Mouse (Mus musculus) midbrain, embryonic 10.5 days (tissue): ENCODE data around the gene Acr. TPM values are rescaled to one million over a fixed set of nuclear protein-coding genes. Genes with fewer than 3 reads are reported as not detected.

Experiments
- DNase-seq: peaks from one replicate; pipeline ENCODE4 v3.0.0-alpha.2; 2017; ENCODE audit warnings: low spot score
- H3K27ac ChIP-seq: fragments of 300-500 bp; sonication (generic); replicated peaks from 2 replicates; pipeline ENCODE4 v1.5.1; 2016; ENCODE audit warnings: mild to moderate bottlenecking
- H3K27me3 ChIP-seq: fragments of 300-500 bp; sonication (generic); 2 replicates; pipeline ENCODE4 v1.6.1; 2016; ENCODE audit warnings: low read depth, mild to moderate bottlenecking; ENCODE audit not compliant: poor library complexity, severe bottlenecking
- H3K36me3 ChIP-seq: fragments of 300-500 bp; sonication (generic); 2 replicates; pipeline ENCODE4 v1.6.1; 2016; ENCODE audit warnings: mild to moderate bottlenecking, moderate library complexity
- H3K4me1 ChIP-seq: fragments of 300-500 bp; sonication (generic); 2 replicates; pipeline ENCODE4 v1.6.1; 2016
- H3K4me3 ChIP-seq: fragments of 300-500 bp; sonication (generic); 2 replicates; pipeline ENCODE4 v1.5.1; 2016; ENCODE audit warnings: mild to moderate bottlenecking, moderate library complexity
- H3K9me3 ChIP-seq: fragments of 300-500 bp; sonication (generic); replicated peaks from 2 replicates; pipeline ENCODE4 v1.6.1; 2016; ENCODE audit warnings: mild to moderate bottlenecking
- WGBS: fragments of 180-500 bp; shearing (Covaris S2); methylation state at CpG from one replicate; pipeline ENCODE4 v1.1.7; 2016; 5-methylcytosine and 5-hydroxymethylcytosine counted together
- polyA plus RNA-seq: library from polyadenylated mRNA; unstranded; fragments of >200 nt; fragmentation: Nextera tagmentation; extraction: Ambion mirVana; gene quantifications from 2 replicates; pipeline ENCODE4 v1.2.1, GENCODE M21; 2016

Gene Acr
- polyA plus RNA-seq, 1 experiment from 2014 or later: 0.10 TPM

DNA sequence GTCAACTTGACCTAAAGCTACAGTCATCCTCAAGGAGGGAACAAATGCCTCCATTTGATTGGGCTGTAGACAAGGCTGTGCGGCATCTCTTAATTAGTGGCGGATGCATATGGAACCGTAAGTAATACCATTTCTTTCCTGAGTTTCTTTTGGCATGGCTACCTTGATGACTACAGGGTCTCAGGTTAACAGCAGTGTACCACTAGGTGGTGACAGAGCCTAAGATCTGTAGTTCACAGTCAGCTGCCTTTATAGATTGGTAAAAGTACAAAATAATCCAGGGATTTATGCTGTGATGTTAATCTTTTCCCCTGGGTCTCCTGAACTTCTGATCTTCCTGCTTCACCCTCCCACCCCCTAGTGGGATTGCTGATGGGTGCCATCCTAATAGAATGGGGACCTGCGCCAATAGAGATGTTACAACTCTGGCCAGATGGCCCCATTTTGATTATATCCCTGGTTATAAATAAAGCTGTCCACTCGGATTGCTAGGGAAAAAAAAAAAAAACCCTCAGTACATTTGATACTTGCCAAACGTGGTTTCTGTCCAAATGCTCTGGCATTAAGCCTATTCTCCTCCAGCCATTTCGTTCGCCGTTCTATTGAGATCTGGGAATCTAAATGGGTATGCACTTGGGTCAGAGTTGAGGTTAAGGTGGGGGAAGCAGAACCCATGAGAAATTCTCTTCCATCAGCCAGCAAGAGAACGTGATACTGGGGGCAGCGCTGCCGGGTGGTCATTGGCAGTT lies 37.9 kb downstream of the Acr start:
- no peak for DNase-seq
- no peaks in the 10 kb centered on the region for H3K4me1 ChIP-seq
- H3K27ac ChIP-seq: no peak overlapping the region
- H3K9me3 ChIP-seq: no peaks in the 10 kb centered on the region; the same call in 1 of the 2 replicates
- H3K36me3 ChIP-seq: no peaks in the 10 kb centered on the region
- WGBS: 86% methylated on average over 12 of the region's 12 CpGs
- no peaks in the 10 kb centered on the region for H3K27me3 ChIP-seq
- H3K4me3 ChIP-seq: no peak overlapping the region

DNA sequence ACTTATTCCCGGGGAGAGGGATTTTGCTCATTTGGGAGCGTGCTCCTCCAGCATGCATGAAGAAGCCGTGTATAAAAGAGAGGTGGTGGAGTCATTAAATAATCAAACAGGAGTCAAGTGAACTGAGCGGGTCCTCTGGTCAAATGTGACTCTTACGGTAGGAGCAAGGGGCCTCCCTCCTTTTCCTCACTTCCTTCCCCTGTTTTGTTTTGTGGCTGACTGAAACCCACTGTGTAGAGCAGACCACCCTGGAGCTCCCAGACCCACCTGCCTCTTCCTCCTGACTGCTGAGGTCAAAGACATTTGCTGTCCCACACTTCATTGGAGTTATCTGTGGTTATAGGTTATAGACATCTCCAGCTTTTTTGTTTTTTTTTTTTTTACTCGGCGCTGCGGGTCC lies 39.4 kb downstream of the Acr start:
- H3K36me3 ChIP-seq: no peaks in the 10 kb centered on the region
- no peaks in the 10 kb centered on the region for H3K4me1 ChIP-seq
- no peaks in the 10 kb centered on the region for H3K27me3 ChIP-seq
- no peak for DNase-seq
- no peaks in the 10 kb centered on the region; the same call in 1 of the 2 replicates for H3K9me3 ChIP-seq
- WGBS: 92% methylated on average over 8 of the region's 8 CpGs
- H3K27ac ChIP-seq: no peak overlapping the region
- H3K4me3 ChIP-seq: no peak overlapping the region

DNA sequence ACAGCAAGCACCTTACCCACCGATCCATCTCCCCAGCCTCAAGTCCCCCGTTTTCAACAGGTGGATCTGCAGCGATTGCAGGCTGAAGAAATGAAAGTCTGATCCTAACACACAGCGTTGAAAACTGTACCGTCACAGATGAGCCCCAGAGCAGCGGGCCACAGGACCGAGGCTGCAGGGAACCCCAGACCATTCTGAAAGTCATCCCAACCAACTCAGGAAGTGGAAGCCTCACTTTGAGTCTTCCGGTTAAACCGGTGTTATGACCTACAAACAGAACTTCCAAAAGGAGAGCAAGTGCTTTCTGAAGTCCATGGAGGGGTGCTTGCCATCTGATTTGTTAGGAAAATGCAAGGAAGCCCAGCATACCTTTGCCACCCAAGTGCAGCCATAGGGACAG lies 39.8 kb downstream of the Acr start:
- Histone ChIP-seq H3K9me3 (no peaks in the 10 kb centered on the region; the same call in 1 of the 2 replicates), H3K27ac (no peak overlapping the region), H3K27me3 (no peaks in the 10 kb centered on the region), H3K4me3 (no peak overlapping the region), H3K4me1 (no peaks in the 10 kb centered on the region), H3K36me3 (no peaks in the 10 kb centered on the region)
- DNase-seq: no peak
- WGBS: 87% methylated on average over 9 of the region's 9 CpGs

DNA sequence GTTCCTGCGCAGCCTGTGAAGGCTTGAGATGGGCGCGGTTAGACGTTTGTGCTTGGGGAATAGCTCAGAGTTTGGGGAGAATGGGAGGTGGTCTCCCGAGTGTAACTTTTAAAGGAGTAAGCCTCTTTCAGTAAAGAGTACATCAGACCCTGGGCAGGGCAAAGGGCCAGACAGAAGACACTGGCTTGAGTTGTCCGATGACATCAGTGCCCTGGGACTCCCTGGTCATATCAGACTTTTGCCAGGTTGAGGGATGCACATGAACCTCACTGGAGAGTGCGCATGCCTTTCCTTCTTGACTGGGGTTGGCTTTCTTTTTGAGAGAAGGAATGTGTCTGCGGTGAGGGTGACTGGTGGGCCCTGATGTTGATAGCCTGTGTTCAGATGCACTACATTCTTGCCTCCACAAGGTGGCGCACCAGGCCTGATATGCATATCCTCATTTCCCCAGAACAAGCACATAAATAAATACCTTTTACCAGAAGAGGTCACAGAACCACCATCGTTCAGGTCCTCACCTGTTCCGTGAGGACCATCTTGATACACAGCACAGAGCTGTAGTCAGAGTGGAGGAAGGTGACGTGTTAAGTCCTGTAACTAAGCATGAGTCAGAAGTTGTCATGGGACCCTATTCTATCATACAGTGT lies 54.3 kb downstream of the Acr start:
- WGBS: 78% methylated on average over 12 of the region's 12 CpGs
- Histone ChIP-seq H3K4me1 (no peaks in the 10 kb centered on the region), H3K36me3 (no peaks in the 10 kb centered on the region)

DNA sequence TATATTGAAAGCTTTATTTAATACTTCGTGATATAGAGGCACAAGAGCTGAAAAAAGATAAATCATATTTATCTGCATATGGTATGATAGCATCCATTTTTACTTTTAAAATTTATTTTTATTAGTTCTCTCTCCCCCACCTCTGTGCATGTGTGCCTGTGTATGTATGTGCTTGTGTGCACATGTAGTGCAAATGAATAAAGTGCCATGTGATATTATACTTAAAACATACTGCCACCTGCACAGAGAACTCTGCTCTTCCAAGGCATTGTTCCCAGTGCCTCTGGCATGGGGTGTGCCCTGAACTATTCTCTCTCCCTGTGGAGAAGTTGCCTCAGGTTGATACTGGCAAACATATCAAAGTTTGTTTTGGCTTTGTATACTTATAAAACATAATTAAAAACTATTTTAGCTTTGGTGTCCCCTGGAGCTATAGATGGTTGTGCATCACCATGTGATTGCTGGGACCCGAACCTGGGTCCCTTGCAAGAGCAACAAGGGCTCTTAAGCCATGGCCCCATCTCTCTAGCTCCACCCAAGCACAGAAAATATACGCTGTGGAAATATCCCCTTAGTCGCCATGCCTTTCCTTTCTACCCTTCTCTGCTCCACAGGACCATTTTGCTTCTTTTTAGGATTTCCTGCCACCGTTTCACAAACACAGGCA lies 55.0 kb downstream of the Acr start:
- Histone ChIP-seq H3K4me1 (no peaks in the 10 kb centered on the region), H3K27me3 (no peaks in the 10 kb centered on the region), H3K9me3 (no peaks in the 10 kb centered on the region), H3K4me3 (no peak overlapping the region), H3K36me3 (no peaks in the 10 kb centered on the region), H3K27ac (no peak overlapping the region)
- WGBS: 67% methylated on average over 5 of the region's 5 CpGs
- DNase-seq: no peak

More for the DNA sequence above, 54.3 kb downstream of the Acr start:
- peak; percentile 59 for DNase-seq
- Histone ChIP-seq H3K27me3 (no peaks in the 10 kb centered on the region), H3K4me3 (no peak overlapping the region), H3K9me3 (no peaks in the 10 kb centered on the region), H3K27ac (no peak overlapping the region)

DNA sequence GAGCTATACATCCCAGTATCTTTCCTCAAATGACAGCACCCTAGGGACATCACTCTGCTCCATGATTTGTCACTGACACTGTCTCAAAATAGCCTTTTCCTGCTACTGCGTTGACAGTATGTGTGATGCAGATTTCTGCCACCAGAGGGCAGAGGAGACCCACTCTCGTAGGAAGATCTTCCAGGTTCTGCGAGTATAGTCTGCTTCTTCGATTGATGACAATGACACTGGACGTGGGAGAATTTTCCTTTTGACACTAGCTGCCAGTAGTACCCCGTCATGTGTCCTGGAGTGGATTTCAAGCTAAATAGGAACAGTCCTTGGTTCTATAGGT lies 55.5 kb downstream of the Acr start:
- Histone ChIP-seq H3K27me3 (no peaks in the 10 kb centered on the region), H3K36me3 (no peaks in the 10 kb centered on the region)
- WGBS: 21% methylated on average over 6 of the region's 6 CpGs

More for the DNA sequence above, 55.5 kb downstream of the Acr start:
- Histone ChIP-seq H3K4me3 (no peak overlapping the region), H3K4me1 (no peaks in the 10 kb centered on the region), H3K27ac (no peak overlapping the region), H3K9me3 (no peaks in the 10 kb centered on the region)
- DNase-seq: peak; percentile 74

Other genes starting within 250 kb of the Acr start
- 0.20 and 0.21 TPM in 2 replicates for gene Adm2, start 245.6 kb upstream of the Acr start, polyA plus RNA-seq
- not detected in 2 replicates for gene Miox, start 233.9 kb upstream of the Acr start, polyA plus RNA-seq
- 53.7 and 56.2 TPM in 2 replicates for gene Lmf2, start 212.7 kb upstream of the Acr start, polyA plus RNA-seq
- 191 and 197 TPM in 2 replicates for gene Ncaph2, start 212.6 kb upstream of the Acr start, polyA plus RNA-seq
- 6.4 and 7.1 TPM in 2 replicates for gene Sco2, start 194.5 kb upstream of the Acr start, polyA plus RNA-seq
- 1.5 and 1.6 TPM in 2 replicates for gene Tymp, start 191.3 kb upstream of the Acr start, polyA plus RNA-seq
- 0.11 and 0.99 TPM in 2 replicates for gene Odf3b, start 189.0 kb upstream of the Acr start, polyA plus RNA-seq
- not detected in 2 replicates for gene Klhdc7b, start 183.4 kb upstream of the Acr start, polyA plus RNA-seq
- gene Syce3, start 157.8 kb upstream of the Acr start, polyA plus RNA-seq: not detected in 2 replicates
- gene Cpt1b, start 142.5 kb upstream of the Acr start, polyA plus RNA-seq: 0.83 and 0.97 TPM in 2 replicates
- 4.7 and 5.4 TPM in 2 replicates for gene C730034F03Rik, start 138.7 kb upstream of the Acr start, polyA plus RNA-seq
- 0.20 TPM in 1 of 2 replicates, not detected in the other for gene Gm44502, start 138.6 kb upstream of the Acr start, polyA plus RNA-seq
- 44.1 and 53.4 TPM in 2 replicates for gene Chkb, start 138.4 kb upstream of the Acr start, polyA plus RNA-seq
- gene Mapk8ip2, start 114.4 kb upstream of the Acr start, polyA plus RNA-seq: 26.4 and 38.3 TPM in 2 replicates
- gene Arsa, start 90.9 kb upstream of the Acr start, polyA plus RNA-seq: 13.5 and 14.0 TPM in 2 replicates
- gene Shank3, start 68.7 kb upstream of the Acr start, polyA plus RNA-seq: 2.1 and 2.6 TPM in 2 replicates
- gene Rabl2, start 23.6 kb downstream of the Acr start, polyA plus RNA-seq: 80.1 and 80.7 TPM in 2 replicates